Mouse (Mus musculus) stomach, postnatal 0 days (tissue): ENCODE measurements around the gene Fbxl20.

ENCODE experiments used
- CTCF ChIP-seq: IDR thresholded peaks from 2 replicates; pipeline ENCODE4 v1.5.1; 2016; ENCODE audit warnings: antibody characterized with exemption, low read depth, mild to moderate bottlenecking, moderate library complexity
- EP300 ChIP-seq: optimal IDR thresholded peaks from 2 replicates; pipeline ENCODE3; 2016; ENCODE audit warnings: antibody characterized with exemption

- peak; percentile 93 for TF ChIP-seq CTCF
- TF ChIP-seq EP300 = no peak
Measured at GRCm38 (mm10) chr11:98075195-98075808, 74.9 kb downstream of the Fbxl20 start.
